Comparison of ENCODE assay signal across 8 mouse cellular contexts in the genomic region with DNA sequence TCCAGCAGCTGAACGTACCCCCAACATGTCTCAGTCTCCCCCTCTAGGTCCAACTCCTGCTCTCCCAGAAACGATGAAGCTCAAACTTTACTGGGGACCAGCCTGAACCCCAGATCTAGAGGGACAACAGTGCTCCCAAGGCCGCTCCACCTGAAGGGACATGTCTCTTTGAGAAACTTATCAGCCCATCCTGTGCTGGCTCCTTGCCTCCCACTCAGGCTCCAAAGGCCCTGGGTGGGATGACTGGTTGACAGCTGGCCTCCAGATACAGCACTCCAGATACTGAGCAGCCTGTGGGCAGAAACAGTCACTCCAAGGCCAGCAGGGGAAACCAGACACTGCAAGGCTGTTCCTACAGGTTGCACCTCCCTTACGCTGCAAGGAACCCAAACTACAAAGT. TPM values are rescaled to one million over a fixed set of nuclear protein-coding genes. Genes with fewer than 3 reads are reported as not detected.
DNase-seq lines count a peak whose midpoint lies in the region; ATAC-seq lines count a peak whose summit lies in the region.

No protein-coding gene starts in this region.

- no peaks in the 10 kb centered on the region for H3K36me3 ChIP-seq in hindbrain, embryonic 14.5 days (replicated peaks; ENCODE audit: control insufficient read depth, insufficient read depth)

- DNase-seq in cerebellum, adult 11-12 months, result peak; percentile 18
- DNase-seq in cerebellum, postnatal 25 days, result no peak
- peak; percentile 20 to 23 for DNase-seq in right cerebral cortex, postnatal 10 days (ENCODE audit: low spot score in 2 of 2)
- no peak for DNase-seq in right cerebral cortex, postnatal 36 days (ENCODE audit: low spot score in 2 of 2)
- no peak for DNase-seq in hindbrain, embryonic 14.5 days (ENCODE audit: low spot score)
- peak; percentile 2 for DNase-seq in mesoderm, embryonic 11.5 days (ENCODE audit: low read depth, low spot score)
- DNase-seq in spleen, postnatal 14 days (ENCODE audit: low spot score in 2 of 2), result no peak

- 50% methylated on average over 4 of the region's 4 CpGs for WGBS in hindbrain, embryonic 14.5 days

- H3K4me2 ChIP-seq in hindbrain, embryonic 14.5 days (replicated peaks), result peak overlapping the region; percentile 72

- peak overlapping the region; percentile 72 for H3K9ac ChIP-seq in hindbrain, embryonic 14.5 days

- peak overlapping the region; percentile 55 for H3K4me3 ChIP-seq in hindbrain, embryonic 14.5 days (replicated peaks; ENCODE audit: low read length)

- H3K27ac ChIP-seq in hindbrain, embryonic 14.5 days, result peak overlapping the region; percentile 76

- H3K4me1 ChIP-seq in hindbrain, embryonic 14.5 days (replicated peaks; ENCODE audit: control insufficient read depth, insufficient read depth, low read length), result peaks cover 3% of the 10 kb centered on the region; the same call in 1 of the 2 replicates

- ATAC-seq in hindbrain, embryonic 14.5 days (ENCODE audit: low FRiP score), result peak; percentile 2; the same call in 1 of the 2 replicates
- ATAC-seq in erythroid progenitor cell, adult 5-6 weeks (replicated peaks; ENCODE audit: low FRiP score, poor library complexity, severe bottlenecking), result no peak

- no peaks in the 10 kb centered on the region for H3K9me3 ChIP-seq in hindbrain, embryonic 14.5 days (ENCODE audit: control insufficient read depth, low read length)

- no peaks in the 10 kb centered on the region for H3K27me3 ChIP-seq in hindbrain, embryonic 14.5 days (ENCODE audit: control insufficient read depth, insufficient read depth, low read length)

RNA-seq across cellular contexts. Expression of a gene that starts 1.0 kb away (rescaled TPM):
- 0.95 and 1.0 TPM in 2 replicates for polyA plus RNA-seq in hindbrain, embryonic 14.5 days (2014; fragmentation: Nextera tagmentation; extraction: Ambion mirVana)
- not detected in 2 replicates for total RNA-seq in erythroid progenitor cell, adult 5-6 weeks (2015; ENCODE audit: low replicate concordance)
- total RNA-seq in erythroid progenitor cell, adult 5-6 weeks (2017; ENCODE audit: low replicate concordance), result not detected in 2 replicates

RNA-seq across cellular contexts. Expression of a gene that starts 57.4 kb away (rescaled TPM):
- 13.3 and 15.2 TPM in 2 replicates for polyA plus RNA-seq in hindbrain, embryonic 14.5 days (2014; fragmentation: Nextera tagmentation; extraction: Ambion mirVana)
- total RNA-seq in erythroid progenitor cell, adult 5-6 weeks (2015; ENCODE audit: low replicate concordance), result 1.3 and 1.8 TPM in 2 replicates
- total RNA-seq in erythroid progenitor cell, adult 5-6 weeks (2017; ENCODE audit: low replicate concordance), result 0.98 and 1.3 TPM in 2 replicates

Comparison
In these comparisons a context has a peak if more than half of its experiments do, and no peak if none do; other contexts are left out.
1. DNase-seq: peak in cerebellum, adult 11-12 months (single experiment), right cerebral cortex, postnatal 10 days (2 of 2) and mesoderm, embryonic 11.5 days (single experiment); none in cerebellum, postnatal 25 days (0 of 2), right cerebral cortex, postnatal 36 days (0 of 2), hindbrain, embryonic 14.5 days (single experiment) and spleen, postnatal 14 days (0 of 2).